Mouse (Mus musculus): ENCODE data around the gene Nckap5.

DNA sequence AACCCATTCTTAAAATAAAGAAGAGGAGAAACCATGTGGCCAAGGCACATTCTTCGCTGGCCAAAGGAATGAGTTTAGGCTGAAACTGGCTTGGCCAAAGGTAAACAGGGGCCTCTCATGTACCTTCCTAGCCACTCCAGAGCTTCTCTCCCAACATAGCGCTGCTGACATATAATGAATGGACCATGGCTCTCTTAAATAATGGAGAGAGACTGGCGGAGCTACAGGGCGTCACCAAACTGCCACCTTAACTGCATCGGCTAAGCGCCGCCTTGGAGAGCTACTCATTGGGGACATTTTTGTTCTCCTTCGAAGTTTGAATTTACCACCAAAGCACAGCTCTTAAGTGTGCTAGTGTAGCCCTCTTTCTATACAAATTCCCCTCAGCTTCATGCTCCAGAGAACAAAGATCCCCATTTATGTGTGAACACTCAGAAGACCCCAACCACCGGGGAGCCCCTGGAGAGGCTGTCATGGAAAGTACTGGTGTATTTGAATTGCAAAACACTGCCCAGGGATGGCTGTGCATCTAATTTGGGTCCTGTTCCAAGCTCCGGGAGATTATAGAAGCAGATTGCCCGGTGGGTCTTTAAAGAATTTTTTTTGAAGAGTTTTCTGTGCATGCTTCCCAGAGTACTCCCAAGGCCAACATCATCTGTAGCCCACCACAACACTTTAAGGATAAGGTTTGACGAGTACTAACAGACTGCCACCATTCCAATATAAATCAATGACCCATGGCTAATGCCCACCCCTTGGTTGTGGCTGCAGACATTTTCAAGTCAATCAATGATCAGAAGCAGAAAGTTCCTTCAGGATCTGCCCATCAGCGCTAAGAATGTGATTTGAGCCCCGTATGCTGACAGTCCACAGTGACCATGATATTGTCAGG is 224.2 kb downstream of the Nckap5 start:
- TF ChIP-seq MXI1 (IDR thresholded peaks at IDR 0.05; ENCODE audit: low read depth, low read length) (no peak), CTCF (IDR thresholded peaks at IDR 0.05 in 2 of 3, conservative IDR thresholded peaks at IDR 0.05 in 1 of 3; ENCODE audit: control insufficient read depth in 1 of 3, insufficient read depth in 1 of 3, low read depth in 2 of 3, low read length in 3 of 3, poor library complexity in 1 of 3, severe bottlenecking in 1 of 3) (no peak), NELFE (IDR thresholded peaks at IDR 0.05; ENCODE audit: low read depth, low read length) (no peak), KAT2A (conservative IDR thresholded peaks at IDR 0.05; ENCODE audit: low read depth, low read length) (no peak), MAX (IDR thresholded peaks at IDR 0.05; ENCODE audit: low read length) (no peak), CHD1 (IDR thresholded peaks at IDR 0.05; ENCODE audit: low read depth, low read length) (no peak), POLR2A (IDR thresholded peaks at IDR 0.05; ENCODE audit: control insufficient read depth in 1 of 2, insufficient read depth in 1 of 2, low read depth in 1 of 2, low read length in 2 of 2, poor library complexity in 1 of 2) (no peak), SMC3 (IDR thresholded peaks at IDR 0.05; ENCODE audit: low read depth, low read length) (no peak)

All from MEL (cell line).